In the genomic region with DNA sequence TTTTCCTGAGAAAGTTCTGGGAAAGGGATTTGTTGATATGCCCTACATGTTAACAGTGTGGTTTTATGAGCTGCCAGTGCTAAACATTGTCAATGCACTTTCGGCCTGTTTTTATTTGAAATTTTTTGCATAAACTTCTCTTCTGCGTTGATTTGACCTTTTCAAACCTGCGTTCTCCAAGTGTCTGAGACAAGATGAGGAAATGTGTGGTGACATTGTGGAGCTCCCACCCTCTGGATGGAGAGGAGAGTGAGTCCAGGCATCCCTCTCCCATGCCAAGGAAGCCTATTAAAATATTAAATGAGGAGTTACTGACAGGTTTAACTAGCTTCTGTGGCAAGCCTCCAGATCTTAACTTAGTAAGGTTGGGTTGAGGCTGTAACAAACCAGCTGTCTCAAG, we compare ENCODE assay signal across 24 mouse cellular contexts.
DNase-seq lines count a peak whose midpoint lies in the region; ATAC-seq and TF ChIP-seq lines count a peak whose summit lies in the region.
"Had no signal": no experiment of that assay in that cellular context is flagged by ENCODE, and none has a peak within 500 bp of the region (broad histone marks: within the 10 kb centered on the region; RNA-seq: fewer than 3 reads in every experiment).

No protein-coding gene starts in this region.

- ATAC-seq in embryonic facial prominence, embryonic 14.5 days (ENCODE audit: low read depth) = no peak
- no peak for ATAC-seq in limb, embryonic 11.5 days (ENCODE audit: insufficient number of reproducible peaks, low FRiP score, low TSS enrichment, low read depth)
- ATAC-seq in midbrain, embryonic 16.5 days = no peak
- ATAC-seq: CD4-positive, CD25-positive, alpha-beta regulatory T cell, adult 4 months; forebrain, embryonic 15.5 days had no signal

- no peaks in the 10 kb centered on the region for H3K36me3 ChIP-seq in embryonic facial prominence, embryonic 14.5 days (ENCODE audit: control insufficient read depth, insufficient read depth, low read length)
- H3K36me3 ChIP-seq in embryonic facial prominence, embryonic 10.5 days (replicated peaks) = no peaks in the 10 kb centered on the region
- no peaks in the 10 kb centered on the region for H3K36me3 ChIP-seq in limb, embryonic 11.5 days (ENCODE audit: control insufficient read depth, insufficient read depth, low read length)
- H3K36me3 ChIP-seq in midbrain, embryonic 16.5 days (ENCODE audit: control insufficient read depth, insufficient read depth, low read length) = no peaks in the 10 kb centered on the region
- H3K36me3 ChIP-seq: embryonic facial prominence, embryonic 12.5 days; forebrain, embryonic 15.5 days; G1E; heart, embryonic 15.5 days; hindbrain, embryonic 10.5 days had no signal

- DNase-seq in embryonic facial prominence, embryonic 14.5 days (ENCODE audit: low spot score) = peak; percentile 6
- no peak for DNase-seq in embryonic facial prominence, embryonic 10.5 days (ENCODE audit: low spot score)
- DNase-seq in brain, embryonic 14.5 days (ENCODE audit: low read depth) = peak; percentile 23
- peak; percentile 36 for DNase-seq in limb, embryonic 11.5 days (ENCODE audit: low spot score)
- DNase-seq in lung, postnatal 10 days = peak; percentile 6
- DNase-seq in cerebellum, postnatal 14 days = no peak
- DNase-seq in adrenal gland, adult 2 months = no peak
- DNase-seq: adrenal gland, postnatal 10 days; B cell, adult 2 months; cerebellum, adult 2 months; cerebellum, postnatal 10 days; embryo, embryonic 11 days; gastrocnemius, postnatal 10 days; heart, adult 2 months; heart, postnatal 14 days had no signal

- H3K9me3 ChIP-seq in embryonic facial prominence, embryonic 14.5 days (ENCODE audit: control insufficient read depth, low read length) = no peaks in the 10 kb centered on the region
- no peaks in the 10 kb centered on the region for H3K9me3 ChIP-seq in embryonic facial prominence, embryonic 10.5 days
- no peaks in the 10 kb centered on the region for H3K9me3 ChIP-seq in limb, embryonic 11.5 days (ENCODE audit: control insufficient read depth, low read length)
- H3K9me3 ChIP-seq in midbrain, embryonic 16.5 days (replicated peaks; ENCODE audit: control insufficient read depth, low read length, poor library complexity, severe bottlenecking) = no peaks in the 10 kb centered on the region
- H3K9me3 ChIP-seq: embryonic facial prominence, embryonic 12.5 days; forebrain, embryonic 15.5 days; G1E; heart, embryonic 15.5 days; hindbrain, embryonic 10.5 days had no signal

- H3K4me2 ChIP-seq in embryonic facial prominence, embryonic 14.5 days (ENCODE audit: low read depth, low read length) = no peak overlapping the region
- H3K4me2 ChIP-seq in limb, embryonic 11.5 days (ENCODE audit: low read depth, severe bottlenecking) = no peak overlapping the region
- no peak overlapping the region for H3K4me2 ChIP-seq in midbrain, embryonic 16.5 days (ENCODE audit: low read length)
- H3K4me2 ChIP-seq: embryonic facial prominence, embryonic 12.5 days; forebrain, embryonic 15.5 days; heart, embryonic 11.5 days; heart, embryonic 15.5 days; hindbrain, embryonic 14.5 days had no signal

- H3K27ac ChIP-seq in embryonic facial prominence, embryonic 14.5 days (replicated peaks; ENCODE audit: low read depth, low read length) = no peak overlapping the region
- no peak overlapping the region for H3K27ac ChIP-seq in embryonic facial prominence, embryonic 10.5 days (replicated peaks)
- H3K27ac ChIP-seq in limb, embryonic 11.5 days (replicated peaks; ENCODE audit: low read depth, low read length) = no peak overlapping the region
- H3K27ac ChIP-seq in midbrain, embryonic 16.5 days (ENCODE audit: low read length) = no peak overlapping the region
- H3K27ac ChIP-seq: embryonic facial prominence, embryonic 12.5 days; forebrain, embryonic 15.5 days; heart, adult 2 months; heart, embryonic 15.5 days; hindbrain, embryonic 10.5 days; hindbrain, embryonic 14.5 days had no signal

- H3K4me3 ChIP-seq in embryonic facial prominence, embryonic 14.5 days (ENCODE audit: low read depth, low read length) = no peak overlapping the region
- H3K4me3 ChIP-seq in embryonic facial prominence, embryonic 10.5 days = no peak overlapping the region
- H3K4me3 ChIP-seq in limb, embryonic 11.5 days (ENCODE audit: low read depth, low read length) = no peak overlapping the region
- no peak overlapping the region for H3K4me3 ChIP-seq in midbrain, embryonic 16.5 days (ENCODE audit: low read depth, low read length)
- H3K4me3 ChIP-seq: embryonic facial prominence, embryonic 12.5 days; forebrain, embryonic 15.5 days; heart, adult 2 months; heart, embryonic 15.5 days; hindbrain, embryonic 10.5 days had no signal

- WGBS in embryonic facial prominence, embryonic 14.5 days = 67% methylated on average over 3 of the region's 3 CpGs
- WGBS in embryonic facial prominence, embryonic 10.5 days = 88% methylated on average over 3 of the region's 3 CpGs
- WGBS in limb, embryonic 11.5 days = 39% methylated on average over 3 of the region's 3 CpGs
- WGBS in midbrain, embryonic 16.5 days = 94% methylated on average over 3 of the region's 3 CpGs

- TF ChIP-seq CTCF in brain, embryonic 14.5 days (IDR thresholded peaks at IDR 0.05; ENCODE audit: borderline replicate concordance, extremely low read depth, insufficient read depth, insufficient read length) = no peak

- no peak overlapping the region for H3K9ac ChIP-seq in embryonic facial prominence, embryonic 14.5 days (ENCODE audit: low read depth, low read length)
- H3K9ac ChIP-seq in limb, embryonic 11.5 days (ENCODE audit: low read length) = no peak overlapping the region
- no peak overlapping the region for H3K9ac ChIP-seq in midbrain, embryonic 16.5 days (ENCODE audit: low read depth, low read length)
- H3K9ac ChIP-seq: embryonic facial prominence, embryonic 12.5 days; forebrain, embryonic 15.5 days; heart, embryonic 15.5 days; hindbrain, embryonic 14.5 days had no signal

- no peaks in the 10 kb centered on the region for H3K4me1 ChIP-seq in embryonic facial prominence, embryonic 14.5 days (ENCODE audit: control insufficient read depth, insufficient read depth, low read length)
- no peaks in the 10 kb centered on the region for H3K4me1 ChIP-seq in embryonic facial prominence, embryonic 10.5 days
- H3K4me1 ChIP-seq in limb, embryonic 11.5 days (ENCODE audit: control insufficient read depth, insufficient read depth, low read length) = no peaks in the 10 kb centered on the region
- no peaks in the 10 kb centered on the region for H3K4me1 ChIP-seq in midbrain, embryonic 16.5 days (ENCODE audit: control insufficient read depth, insufficient read depth, low read length)
- H3K4me1 ChIP-seq: embryonic facial prominence, embryonic 12.5 days; heart, embryonic 15.5 days; hindbrain, embryonic 10.5 days had no signal

- no peak for TF ChIP-seq POLR2A in brain, embryonic 14.5 days (IDR thresholded peaks at IDR 0.05; ENCODE audit: borderline replicate concordance, extremely low read depth, insufficient read depth, insufficient read length, poor library complexity, severe bottlenecking)

- no peaks in the 10 kb centered on the region for H3K27me3 ChIP-seq in embryonic facial prominence, embryonic 14.5 days (replicated peaks; ENCODE audit: control insufficient read depth, insufficient read depth, low read length)
- H3K27me3 ChIP-seq in embryonic facial prominence, embryonic 10.5 days (replicated peaks; ENCODE audit: low read depth, poor library complexity, severe bottlenecking) = no peaks in the 10 kb centered on the region
- no peaks in the 10 kb centered on the region for H3K27me3 ChIP-seq in limb, embryonic 11.5 days (ENCODE audit: control insufficient read depth, insufficient read depth, low read length)
- H3K27me3 ChIP-seq in midbrain, embryonic 16.5 days (ENCODE audit: control insufficient read depth, insufficient read depth, low read depth, low read length) = no peaks in the 10 kb centered on the region
- H3K27me3 ChIP-seq: embryonic facial prominence, embryonic 12.5 days; forebrain, embryonic 15.5 days; heart, embryonic 15.5 days had no signal

Comparison
In these comparisons a context has a peak if more than half of its experiments do, and no peak if none do; other contexts are left out.
1. DNase-seq: peak in embryonic facial prominence, embryonic 14.5 days (single experiment), brain, embryonic 14.5 days (single experiment), limb, embryonic 11.5 days (single experiment) and lung, postnatal 10 days (single experiment); none in embryonic facial prominence, embryonic 10.5 days (single experiment), cerebellum, postnatal 14 days (0 of 2) and adrenal gland, adult 2 months (single experiment).